Mouse (Mus musculus) ES-Bruce4 (cell line): ENCODE results near the gene Ppm1e. TPM values are rescaled to one million over a fixed set of nuclear protein-coding genes. Genes with fewer than 3 reads are reported as not detected.

ENCODE experiments used
- H3K27ac ChIP-seq: 2 replicates; pipeline ENCODE4 v1.5.1; 2012; ENCODE audit warnings: low read length, inconsistent platforms; ENCODE audit not compliant: insufficient read depth
- H3K27me3 ChIP-seq: 2 replicates; pipeline ENCODE4 v1.6.1; 2012; ENCODE audit warnings: mild to moderate bottlenecking, low read length, inconsistent platforms; ENCODE audit not compliant: control insufficient read depth, poor library complexity, insufficient read depth, severe bottlenecking
- H3K36me3 ChIP-seq: 2 replicates; pipeline ENCODE4 v1.6.1; 2012; ENCODE audit warnings: inconsistent platforms, mild to moderate bottlenecking, low read length, moderate library complexity; ENCODE audit not compliant: control insufficient read depth, poor library complexity, insufficient read depth, severe bottlenecking
- H3K4me1 ChIP-seq: one replicate; pipeline ENCODE4 v1.8.1; 2011; ENCODE audit warnings: low read length; ENCODE audit not compliant: control insufficient read depth, insufficient read depth
- H3K4me3 ChIP-seq: 2 replicates; pipeline ENCODE4 v1.5.1; 2011; ENCODE audit warnings: low read depth, mild to moderate bottlenecking, low read length
- H3K9ac ChIP-seq: 2 replicates; pipeline ENCODE4 v1.6.1; 2012; ENCODE audit warnings: low read depth, mild to moderate bottlenecking, inconsistent platforms; ENCODE audit not compliant: poor library complexity, severe bottlenecking
- H3K9me3 ChIP-seq: replicated peaks from 2 replicates; pipeline ENCODE4 v1.6.1; 2012; ENCODE audit warnings: mild to moderate bottlenecking, low read length, inconsistent platforms; ENCODE audit not compliant: control insufficient read depth, poor library complexity, insufficient read depth, severe bottlenecking
- CTCF ChIP-seq: IDR thresholded peaks from one replicate; pipeline ENCODE4 v1.8.1; 2011; ENCODE audit warnings: low read depth, low read length
- EP300 ChIP-seq: IDR thresholded peaks from 2 replicates; pipeline ENCODE4 v1.6.1; 2011; ENCODE audit warnings: low read depth, low read length; ENCODE audit not compliant: insufficient read depth
- POLR2A ChIP-seq: IDR thresholded peaks from one replicate; pipeline ENCODE4 v1.8.1; 2011; ENCODE audit warnings: low read length; ENCODE audit not compliant: insufficient read depth
- polyA plus RNA-seq: library from polyadenylated mRNA; stranded (reverse); fragments of >200 nt; gene quantifications from 2 replicates; pipeline ENCODE4 v1.2.4, GENCODE M21; 2011; ENCODE audit warnings: low read depth; ENCODE audit not compliant: missing spikeins, insufficient read depth, insufficient read length

Gene Ppm1e
- polyA plus RNA-seq, 1 experiment = 1.4 TPM

DNA sequence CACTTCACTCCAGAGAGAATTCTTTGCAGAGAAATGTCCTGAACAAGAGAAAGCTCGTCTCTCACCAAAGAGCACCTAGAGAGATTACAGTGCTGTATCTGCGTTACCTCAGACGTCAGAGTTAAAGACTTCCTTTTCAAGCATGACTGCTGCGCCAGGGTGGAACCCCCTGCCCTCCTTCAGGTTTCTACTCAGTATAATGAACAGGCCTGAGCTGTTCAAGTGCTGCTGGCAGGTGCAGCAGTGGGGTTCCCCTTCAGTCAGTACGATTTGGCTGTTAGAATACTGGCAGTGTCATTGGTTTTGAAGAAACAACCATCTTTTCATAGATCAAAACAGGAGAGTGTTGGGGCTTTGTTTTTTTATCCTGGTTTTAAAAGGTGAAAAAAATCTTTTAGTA, 131.8 kb downstream of the Ppm1e start:
- Histone ChIP-seq H3K9ac (no peak overlapping the region), H3K9me3 (no peaks in the 10 kb centered on the region), H3K4me1 (no peaks in the 10 kb centered on the region), H3K27ac (no peak overlapping the region), H3K36me3 (peaks cover 20% of the 10 kb centered on the region), H3K27me3 (no peaks in the 10 kb centered on the region), H3K4me3 (no peak overlapping the region)
- TF ChIP-seq EP300 (no peak), POLR2A (no peak), CTCF (no peak)

DNA sequence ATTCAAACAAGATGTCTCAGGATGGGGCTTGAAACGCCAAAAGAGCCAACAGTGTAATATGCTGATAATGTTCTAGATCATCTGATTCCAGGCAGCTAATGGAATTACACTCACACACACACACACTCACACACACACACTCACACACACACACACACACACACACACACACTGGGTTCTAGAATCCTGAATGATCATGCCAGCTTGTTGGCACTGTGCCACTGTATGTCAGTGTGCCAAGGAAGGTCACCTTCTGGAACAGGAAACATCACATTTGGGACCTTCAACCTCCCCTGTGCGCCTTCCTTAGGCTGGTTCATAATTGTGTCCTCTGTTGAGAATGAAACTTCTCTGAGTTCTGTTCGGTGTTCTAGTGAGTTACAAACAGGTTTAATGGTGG, 136.1 kb downstream of the Ppm1e start:
- Histone ChIP-seq H3K4me3 (no peak overlapping the region), H3K27ac (no peak overlapping the region), H3K36me3 (peaks cover 29% of the 10 kb centered on the region), H3K27me3 (no peaks in the 10 kb centered on the region), H3K9me3 (no peaks in the 10 kb centered on the region), H3K4me1 (no peaks in the 10 kb centered on the region), H3K9ac (no peak overlapping the region)
- no peak for TF ChIP-seq EP300
- no peak for TF ChIP-seq POLR2A
- TF ChIP-seq CTCF = no peak

DNA sequence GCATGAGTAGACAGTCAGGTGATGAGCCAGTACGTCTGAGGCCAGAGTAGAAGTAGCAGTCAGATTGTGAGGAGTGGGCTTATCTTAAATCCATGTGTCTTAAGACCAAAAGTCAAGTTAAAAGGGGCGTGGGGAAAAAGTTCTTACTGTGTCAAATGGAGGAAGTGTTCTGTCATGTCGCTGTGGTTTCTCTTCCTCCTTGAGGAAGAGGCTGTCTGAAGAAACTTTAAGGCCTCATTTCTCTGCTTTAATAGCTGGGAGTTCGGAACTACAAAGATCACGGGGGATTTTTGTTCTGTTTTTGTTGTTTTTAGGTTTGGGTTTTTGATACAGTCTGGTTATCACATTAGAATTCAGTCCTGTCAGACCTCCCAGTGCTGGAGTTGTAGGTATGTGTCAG, 146.5 kb downstream of the Ppm1e start:
- Histone ChIP-seq H3K27ac (no peak overlapping the region), H3K4me1 (no peaks in the 10 kb centered on the region), H3K9ac (no peak overlapping the region), H3K9me3 (no peaks in the 10 kb centered on the region), H3K27me3 (no peaks in the 10 kb centered on the region), H3K36me3 (peaks cover 40% of the 10 kb centered on the region), H3K4me3 (no peak overlapping the region)
- TF ChIP-seq CTCF = no peak
- no peak for TF ChIP-seq POLR2A
- no peak for TF ChIP-seq EP300

Other genes starting within 250 kb of the Ppm1e start
- gene Ska2, start 249.8 kb downstream of the Ppm1e start, polyA plus RNA-seq = 102 and 104 TPM in 2 replicates
- gene Trim37, start 231.9 kb downstream of the Ppm1e start, polyA plus RNA-seq = 51.4 and 55.9 TPM in 2 replicates
- gene Rad51c, start 45.9 kb upstream of the Ppm1e start, polyA plus RNA-seq = 30.9 and 31.0 TPM in 2 replicates
- gene Tex14, start 46.0 kb upstream of the Ppm1e start, polyA plus RNA-seq = 15.9 and 17.9 TPM in 2 replicates
- gene Gm11492, start 207.6 kb upstream of the Ppm1e start, polyA plus RNA-seq = 0.46 TPM in 1 of 2 replicates, not detected in the other
- gene Sept4, start 209.9 kb upstream of the Ppm1e start, polyA plus RNA-seq = 68.5 and 78.6 TPM in 2 replicates
- gene Mtmr4, start 233.1 kb upstream of the Ppm1e start, polyA plus RNA-seq = 47.7 and 50.4 TPM in 2 replicates